Mouse (Mus musculus) 416B (cell line): ENCODE measurements around the gene Iqgap3.

Experiments used
- DNase-seq: peaks from one replicate; pipeline ENCODE4 v3.0.0; 2011; ENCODE audit warnings: low read depth

Iqgap3 gene

DNA sequence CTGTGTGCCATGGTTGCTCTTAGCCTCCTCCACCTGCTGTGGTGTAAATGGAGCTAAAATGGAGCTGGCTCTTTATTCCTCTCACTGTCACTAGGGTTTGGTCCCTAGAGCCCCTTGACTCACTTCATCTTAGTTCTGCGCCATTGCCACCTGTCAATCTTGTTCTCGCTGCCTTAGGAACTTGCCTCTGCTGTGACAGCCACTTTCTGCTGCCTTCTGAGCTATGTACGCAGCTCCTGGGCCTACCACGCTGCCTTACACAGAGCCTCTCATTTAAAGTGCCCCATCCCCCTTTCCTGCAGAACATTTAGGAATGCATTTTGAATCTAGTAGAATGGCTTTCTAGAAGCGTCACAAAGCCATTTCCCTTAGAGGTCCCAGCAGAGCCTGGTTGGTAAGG, 12.4 kb downstream of the Iqgap3 start:
- no peak for DNase-seq

DNA sequence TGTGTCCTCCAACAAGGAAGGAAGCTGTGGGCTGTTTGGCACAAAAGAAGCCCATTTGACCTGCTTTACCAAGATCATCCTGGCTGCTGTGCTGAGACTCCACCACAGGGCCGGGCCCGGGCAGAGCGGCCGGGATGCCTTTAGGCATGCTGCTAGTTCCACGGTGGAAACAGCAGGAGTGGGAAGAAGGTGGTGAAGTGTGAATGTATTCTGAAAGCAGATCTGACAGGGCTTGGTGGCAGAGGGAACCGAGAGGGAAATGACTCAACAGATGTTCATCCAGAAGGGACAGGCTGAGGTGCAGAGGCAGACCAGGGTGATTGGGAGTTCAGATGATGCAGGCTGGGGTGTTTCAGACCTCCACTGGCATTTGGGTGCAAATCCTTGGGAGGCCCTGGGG, 15.9 kb downstream of the Iqgap3 start:
- DNase-seq = peak; percentile 54

- peak; percentile 75 for DNase-seq
Observed at GRCm38 (mm10) chr3:88100251-88100650, 18.5 kb downstream of the Iqgap3 start.

- no peak for DNase-seq
Observed at GRCm38 (mm10) chr3:88101736-88102135, 20.0 kb downstream of the Iqgap3 start.

DNA sequence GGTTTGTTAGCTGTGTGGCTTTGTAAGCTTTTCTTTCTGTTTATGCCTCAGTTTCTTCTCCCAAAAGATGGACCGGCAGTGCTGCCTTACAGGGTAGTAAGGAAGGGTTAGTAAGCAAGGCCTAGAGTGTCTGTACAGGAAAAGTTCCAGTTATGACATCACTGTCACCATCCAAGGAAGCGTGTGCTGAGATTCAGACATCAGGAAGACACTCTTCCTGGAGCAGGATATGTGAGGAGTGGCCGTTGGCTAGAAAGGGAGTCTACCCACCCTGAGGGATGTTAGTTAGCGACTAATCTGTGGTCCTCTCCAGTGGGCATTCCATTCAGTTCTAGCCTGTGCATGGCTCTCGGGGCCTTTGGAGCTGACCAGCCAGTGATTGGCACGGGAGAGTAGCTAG, 20.4 kb downstream of the Iqgap3 start:
- DNase-seq = no peak

DNA sequence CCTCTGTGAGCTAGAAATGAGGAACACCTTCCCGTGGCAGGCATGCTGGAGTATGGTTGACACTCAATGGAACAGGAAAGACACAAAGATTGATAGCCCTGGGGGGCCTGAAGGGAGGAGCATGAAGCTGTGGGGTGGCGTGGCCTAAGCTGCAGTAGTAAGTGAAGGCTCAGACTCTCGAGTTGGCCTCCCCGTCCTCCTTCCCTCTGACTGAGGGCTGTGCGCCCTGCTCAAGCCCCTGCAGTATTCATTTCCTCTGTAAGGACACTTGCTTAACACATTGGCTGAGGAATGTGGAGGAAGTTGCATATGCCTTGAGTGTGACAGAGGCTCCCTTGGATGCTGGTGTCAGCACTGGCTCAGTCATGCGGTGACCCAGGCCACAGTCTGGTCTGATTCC, 20.8 kb downstream of the Iqgap3 start:
- DNase-seq = peak; percentile 33

DNA sequence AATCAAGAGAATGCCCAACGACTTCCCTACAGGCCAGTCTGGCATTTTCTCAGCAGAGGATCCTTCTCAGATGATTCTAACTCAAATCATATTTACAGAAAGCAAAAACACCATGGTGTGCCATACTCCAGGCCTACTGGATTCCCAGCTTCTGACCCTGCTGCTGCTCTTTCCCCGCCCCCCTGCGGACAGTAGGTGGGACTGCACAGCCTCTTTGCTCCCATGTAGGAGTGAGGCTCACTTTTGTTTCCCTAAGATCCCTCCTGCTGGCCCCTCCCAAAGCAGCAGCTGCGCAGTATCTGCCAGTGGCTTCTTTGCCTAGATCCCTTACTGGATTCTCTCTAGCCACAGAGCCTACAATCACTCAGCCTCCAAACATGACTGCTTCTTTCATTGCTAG, 24.4 kb downstream of the Iqgap3 start:
- no peak for DNase-seq

GRCm38 (mm10) chr3:88109126-88109525, 27.4 kb downstream of the Iqgap3 start:
- DNase-seq = peak; percentile 49

GRCm38 (mm10) chr3:88114396-88114795, 32.6 kb downstream of the Iqgap3 start:
- DNase-seq = no peak

DNA sequence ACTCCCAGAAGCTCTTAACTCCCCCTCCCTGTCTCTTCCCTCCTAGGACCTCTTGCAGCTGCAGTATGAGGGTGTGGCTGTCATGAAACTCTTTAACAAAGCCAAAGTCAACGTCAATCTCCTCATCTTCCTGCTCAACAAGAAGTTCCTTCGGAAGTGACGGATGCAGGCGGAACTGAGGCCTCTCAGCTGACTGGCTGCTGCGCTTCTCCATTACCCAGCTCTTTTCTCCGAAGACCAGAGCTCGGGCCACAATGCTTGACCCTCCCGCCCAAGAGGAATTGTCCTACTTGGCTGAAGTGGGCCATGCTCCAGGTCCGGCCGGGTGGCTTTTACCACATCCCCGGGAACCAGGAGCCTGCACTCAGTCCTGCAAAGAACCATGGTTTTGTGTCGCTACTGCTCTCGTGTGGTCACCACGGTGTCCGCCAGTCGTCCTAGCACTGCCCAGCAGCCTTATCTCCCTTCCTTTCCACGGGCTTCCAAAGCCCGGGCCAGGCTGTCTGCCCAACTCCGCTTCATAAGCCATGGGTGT, 38.4 kb downstream of the Iqgap3 start:
- no peak for DNase-seq

DNA sequence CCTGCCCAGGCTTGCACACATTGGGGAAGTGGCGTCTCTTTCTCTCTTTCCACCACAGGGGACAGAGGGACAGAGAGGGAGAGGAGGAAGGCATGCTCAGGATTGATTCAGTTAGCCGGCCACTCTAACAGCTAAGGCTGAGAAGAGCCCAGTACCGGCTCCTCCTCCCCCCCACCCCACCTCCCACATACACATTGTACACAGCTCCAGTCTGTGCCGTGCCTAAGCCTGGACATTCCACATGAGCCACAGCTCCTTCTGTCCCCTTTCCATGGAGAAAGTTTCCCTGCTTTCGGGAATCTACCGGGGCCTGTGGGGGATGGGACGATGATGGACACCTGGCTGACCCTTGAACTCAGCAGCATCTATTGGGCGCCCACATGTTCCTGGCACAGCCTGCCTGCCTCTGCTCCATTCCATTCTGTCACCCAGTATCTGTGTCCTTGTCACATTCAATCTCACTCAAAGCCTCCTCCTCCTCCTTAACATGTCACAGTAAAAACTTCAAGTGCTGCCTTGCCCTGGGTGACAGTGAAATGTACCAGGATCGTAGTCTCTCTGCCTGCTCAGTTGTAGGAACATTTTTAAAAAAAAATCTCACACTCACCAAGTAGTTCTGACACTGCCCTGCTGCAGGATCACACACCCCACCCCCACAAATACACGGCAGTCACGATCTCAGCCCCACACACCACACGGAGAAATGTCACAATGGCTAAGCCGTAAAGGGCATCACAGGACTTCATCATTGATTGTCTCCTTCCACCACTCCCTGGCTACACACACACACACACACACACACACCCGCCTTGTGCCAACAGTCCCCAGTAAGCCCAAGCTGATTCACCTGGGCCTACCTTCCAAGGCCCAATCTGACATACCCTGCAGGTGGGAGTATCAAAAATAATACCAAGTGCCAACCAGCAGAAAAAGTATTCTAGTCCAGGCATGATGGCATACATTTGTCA, 39.7 kb downstream of the Iqgap3 start:
- DNase-seq = no peak

DNA sequence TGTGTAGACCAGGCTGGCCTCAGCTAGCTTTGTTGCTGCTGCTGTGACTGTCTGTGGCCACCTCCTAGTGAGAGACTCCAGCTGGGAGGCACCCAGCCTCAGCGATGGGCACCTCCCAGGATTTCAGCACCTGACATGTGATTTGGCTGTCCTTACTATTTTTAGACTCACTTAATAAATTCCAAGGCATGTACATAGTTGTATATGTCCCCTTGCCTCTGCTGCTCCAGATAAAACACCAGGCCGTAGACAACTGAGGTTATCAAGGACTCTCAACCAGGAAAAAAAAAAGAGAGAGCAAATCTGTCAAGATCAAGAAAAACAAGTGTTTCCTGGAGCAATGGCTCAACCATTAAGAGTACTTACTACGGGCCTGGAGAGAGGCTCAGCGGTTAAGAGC, 43.4 kb downstream of the Iqgap3 start:
- DNase-seq = no peak

GRCm38 (mm10) chr3:88126181-88126580, 44.4 kb downstream of the Iqgap3 start:
- no peak for DNase-seq

- DNase-seq = no peak
Observed at GRCm38 (mm10) chr3:88127636-88128035, 45.9 kb downstream of the Iqgap3 start.

DNA sequence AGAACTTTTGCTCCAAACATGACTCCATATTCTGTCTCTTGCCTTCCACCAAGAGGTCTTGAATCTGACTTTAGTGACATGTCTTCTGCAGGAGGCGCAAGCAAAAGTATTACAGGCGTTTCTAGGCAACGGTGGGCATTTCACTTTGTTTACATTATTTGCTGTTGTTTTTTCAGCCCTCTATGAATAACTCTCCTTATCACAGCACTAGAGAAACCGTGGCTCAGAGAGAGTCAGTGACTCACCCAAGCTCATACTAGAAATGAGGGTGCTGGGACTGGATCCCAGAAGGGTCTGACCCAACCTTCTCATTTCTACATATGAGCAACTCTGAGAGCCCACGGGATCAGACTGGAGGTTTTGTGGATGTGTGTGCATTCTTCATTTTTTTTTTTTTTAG, 46.3 kb downstream of the Iqgap3 start:
- DNase-seq = no peak

GRCm38 (mm10) chr3:88129006-88129405, 47.2 kb downstream of the Iqgap3 start:
- DNase-seq = no peak

DNA sequence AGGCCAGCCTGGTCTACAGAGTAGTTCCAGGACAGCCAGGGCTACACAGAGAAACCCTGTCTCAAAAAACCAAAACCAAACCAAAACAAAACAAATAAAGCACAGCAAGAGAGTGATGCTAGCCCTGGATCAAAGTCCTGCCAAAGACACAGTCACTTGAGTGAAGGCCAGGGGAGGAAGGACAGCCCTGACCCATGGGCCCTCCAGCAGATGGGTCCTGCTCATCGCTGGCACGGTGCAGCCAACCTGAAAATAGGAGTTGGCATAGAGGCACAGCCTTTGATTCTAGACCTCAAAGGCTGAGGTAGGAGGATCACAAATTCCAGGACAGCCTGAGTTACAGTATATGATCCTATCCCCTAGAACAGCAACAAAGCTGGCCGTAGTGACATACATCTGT, 49.3 kb downstream of the Iqgap3 start:
- no peak for DNase-seq

GRCm38 (mm10) chr3:88132492-88132891, 50.7 kb downstream of the Iqgap3 start:
- no peak for DNase-seq

- DNase-seq = no peak
Observed at GRCm38 (mm10) chr3:88133187-88133771, 51.5 kb downstream of the Iqgap3 start.

GRCm38 (mm10) chr3:88136346-88136745, 54.6 kb downstream of the Iqgap3 start:
- DNase-seq = no peak

GRCm38 (mm10) chr3:88136945-88137494, 55.2 kb downstream of the Iqgap3 start:
- DNase-seq = no peak

DNA sequence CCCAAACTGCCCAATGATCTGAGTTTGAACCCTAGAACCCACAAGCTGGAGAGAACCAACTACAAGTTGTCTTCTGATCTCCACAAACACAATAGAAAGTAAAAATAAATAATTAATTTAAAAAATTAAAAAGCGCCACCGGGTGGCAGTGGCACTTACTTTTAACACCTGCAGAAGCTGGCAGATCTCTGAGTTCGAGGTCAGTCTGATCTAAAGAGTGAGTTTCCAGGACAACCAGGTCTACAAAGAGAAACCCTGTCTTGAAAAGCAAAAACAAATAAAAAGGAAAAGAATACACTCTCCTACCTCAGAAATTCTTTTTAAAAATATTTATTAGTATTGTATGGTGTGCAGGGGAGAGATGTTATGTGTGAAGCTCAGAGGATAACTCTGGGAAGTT, 56.0 kb downstream of the Iqgap3 start:
- DNase-seq = peak; percentile 89
